Mouse (Mus musculus): Measurements from ENCODE around the gene Zfp941. TPM values are rescaled to one million over a fixed set of nuclear protein-coding genes. Genes with fewer than 3 reads are reported as not detected.

The Zfp941 gene
- total and polyA plus RNA-seq, 3 experiments: 0.34 TPM; not detected in 2

GRCm38 (mm10) chr7:140793541-140793940, 28.4 kb downstream of the Zfp941 start:
- no peak for DNase-seq (ENCODE audit: extremely low read depth)
- TF ChIP-seq NRF1 (IDR thresholded peaks at IDR 0.05; ENCODE audit: low read depth, low read length) (no peak), ZKSCAN1 (IDR thresholded peaks at IDR 0.05; ENCODE audit: borderline replicate concordance, low read depth, low read length) (no peak), MAZ (IDR thresholded peaks at IDR 0.05; ENCODE audit: low read depth, low read length) (no peak)
- in situ Hi-C loops (cut with MboI; ENCODE audit: low pct_ligation_motif_present, low pct_unique_long_range_greater_than_20kb, low sequenced_read_pairs): loop anchor here (25.0 kb wide), 1 partner anchor 606 kb away; no protein-coding TSS in a partner anchor
- H3K9me3 ChIP-seq (replicated peaks; ENCODE audit: low read length): peaks cover 2% of the 10 kb centered on the region
- H3K4me1 ChIP-seq (ENCODE audit: control insufficient read depth in 1 of 2, insufficient read depth in 2 of 2): no peaks in the 10 kb centered on the region
- no peaks in the 10 kb centered on the region for H3K36me3 ChIP-seq (replicated peaks in 1 of 2; ENCODE audit: control insufficient read depth in 1 of 2, insufficient read depth in 1 of 2, low read length in 1 of 2)
- dilution Hi-C loops (cut with MboI; ENCODE audit: extremely low pct_ligation_motif_present, extremely low pct_unique_long_range_greater_than_20kb, low sequenced_read_pairs): no loop called here
- no peak overlapping the region for H3K27ac ChIP-seq (ENCODE audit: insufficient read depth, low read depth)
- H3K27me3 ChIP-seq (replicated peaks): peaks cover 70% of the 10 kb centered on the region
- no peaks in the 10 kb centered on the region for H3K79me2 ChIP-seq (replicated peaks; ENCODE audit: control insufficient read depth, extremely low read depth, insufficient read depth, poor library complexity, severe bottlenecking)
- no peak overlapping the region for H3K9ac ChIP-seq (ENCODE audit: insufficient read depth, low read depth)
- H3K4me3 ChIP-seq (replicated peaks in 1 of 3; ENCODE audit: low read depth in 2 of 3, low read length in 2 of 3, poor library complexity in 1 of 3): no peak overlapping the region
- H3K4me2 ChIP-seq (ENCODE audit: insufficient read depth, low read depth, poor library complexity, severe bottlenecking): no peak overlapping the region

- Histone ChIP-seq H3K4me3 (replicated peaks in 1 of 3; ENCODE audit: low read depth in 2 of 3, low read length in 2 of 3, poor library complexity in 1 of 3) (no peak overlapping the region), H3K36me3 (replicated peaks in 1 of 2; ENCODE audit: control insufficient read depth in 1 of 2, insufficient read depth in 1 of 2, low read length in 1 of 2) (no peaks in the 10 kb centered on the region), H3K79me2 (replicated peaks; ENCODE audit: control insufficient read depth, extremely low read depth, insufficient read depth, poor library complexity, severe bottlenecking) (no peaks in the 10 kb centered on the region), H3K27ac (ENCODE audit: insufficient read depth, low read depth) (no peak overlapping the region), H3K4me2 (ENCODE audit: insufficient read depth, low read depth, poor library complexity, severe bottlenecking) (no peak overlapping the region), H3K9me3 (replicated peaks; ENCODE audit: low read length) (peaks cover 2% of the 10 kb centered on the region), H3K9ac (ENCODE audit: insufficient read depth, low read depth) (no peak overlapping the region), H3K4me1 (ENCODE audit: control insufficient read depth in 1 of 2, insufficient read depth in 2 of 2) (no peaks in the 10 kb centered on the region), H3K27me3 (replicated peaks) (peaks cover 55% of the 10 kb centered on the region)
- DNase-seq (ENCODE audit: extremely low read depth): no peak
- dilution Hi-C loops (cut with MboI; ENCODE audit: extremely low pct_ligation_motif_present, extremely low pct_unique_long_range_greater_than_20kb, low sequenced_read_pairs): no loop called here
- in situ Hi-C loops (cut with MboI; ENCODE audit: low pct_ligation_motif_present, low pct_unique_long_range_greater_than_20kb, low sequenced_read_pairs): loop anchor here (25.0 kb wide), 1 partner anchor 601 kb away; no protein-coding TSS in a partner anchor
- TF ChIP-seq MXI1 (IDR thresholded peaks at IDR 0.05; ENCODE audit: low read depth, low read length): no peak
- TF ChIP-seq E2F4 (IDR thresholded peaks at IDR 0.05; ENCODE audit: insufficient replicate concordance, low read depth, low read length): no peak
- TF ChIP-seq NRF1 (IDR thresholded peaks at IDR 0.05; ENCODE audit: low read depth, low read length): no peak
- TF ChIP-seq JUND (conservative IDR thresholded peaks at IDR 0.05; ENCODE audit: low read depth, low read length): no peak
- no peak for TF ChIP-seq GABPA (IDR thresholded peaks at IDR 0.05; ENCODE audit: insufficient replicate concordance, low read depth, low read length)
- TF ChIP-seq POLR2AphosphoS2 (IDR thresholded peaks at IDR 0.05; ENCODE audit: low read depth, low read length): no peak
- no peak for TF ChIP-seq ZKSCAN1 (IDR thresholded peaks at IDR 0.05; ENCODE audit: borderline replicate concordance, low read depth, low read length)
- no peak for TF ChIP-seq UBTF (IDR thresholded peaks at IDR 0.05; ENCODE audit: low read depth, low read length)
- TF ChIP-seq ZNF384 (IDR thresholded peaks at IDR 0.05; ENCODE audit: low read depth, low read length): no peak
- TF ChIP-seq CTCF (conservative IDR thresholded peaks at IDR 0.05 in 1 of 2, IDR thresholded peaks at IDR 0.05 in 1 of 2; ENCODE audit: low read depth in 2 of 2, low read length in 2 of 2): no peak
- TF ChIP-seq PAX5 (IDR thresholded peaks at IDR 0.05; ENCODE audit: low read length): no peak
- TF ChIP-seq SMC3 (IDR thresholded peaks at IDR 0.05; ENCODE audit: low read depth, low read length): no peak
- TF ChIP-seq HCFC1 (IDR thresholded peaks at IDR 0.05; ENCODE audit: low read depth, low read length): no peak
- TF ChIP-seq IRF4 (IDR thresholded peaks at IDR 0.05; ENCODE audit: low read depth, low read length): no peak
- TF ChIP-seq RAD21 (IDR thresholded peaks at IDR 0.05; ENCODE audit: low read depth, low read length): no peak
- no peak for TF ChIP-seq TCF12 (IDR thresholded peaks at IDR 0.05; ENCODE audit: low read depth, low read length)
These were observed 33.9 kb downstream of the Zfp941 start for GRCm38 (mm10) chr7:140788053-140788435.

Data from CH12.LX (cell line).